Mouse (Mus musculus) heart, adult 8-10 months (tissue): ENCODE data around the gene Ajm1. TPM values are rescaled to one million over a fixed set of nuclear protein-coding genes. Genes with fewer than 3 reads are reported as not detected.

ENCODE experiments used
- DNase-seq: peaks from one replicate; pipeline ENCODE4 v3.0.0; 2022; ENCODE audit warnings: low spot score
- total RNA-seq, 4 experiments: library from RNA; stranded (reverse); gene quantifications; 2 replicates each; pipeline ENCODE4 v1.2.4; 2022

The Ajm1 gene
- total RNA-seq, 4 experiments from 2014 or later: 0.09 to 0.38 (median 0.25) TPM

- DNase-seq: no peak
Measured at GRCm38 (mm10) chr2:25526510-25527302, 54.9 kb downstream of the Ajm1 start.

Other genes starting within 250 kb of the Ajm1 start
- gene Man1b1, start 249.4 kb downstream of the Ajm1 start, total RNA-seq: 10 to 100 TPM; 19.9 to 28.2 (median 22.5) TPM
- gene Dpp7, start 225.4 kb downstream of the Ajm1 start, total RNA-seq: 1 to 10 TPM; 3.8 to 5.2 (median 5.1) TPM
- 10 to 100 TPM in 1 of 4 experiments, 1 to 10 TPM in 3; 8.9 to 10.7 (median 9.5) TPM for gene Uap1l1, start 216.1 kb downstream of the Ajm1 start, total RNA-seq
- not detected for gene Sapcd2, start 209.4 kb downstream of the Ajm1 start, total RNA-seq
- 10 to 100 TPM; 11.6 to 14.4 (median 12.6) TPM for gene Entpd2, start 185.9 kb downstream of the Ajm1 start, total RNA-seq
- gene Npdc1, start 182.4 kb downstream of the Ajm1 start, total RNA-seq: 10 to 100 TPM; 25.3 to 35.8 (median 33.6) TPM
- gene Fut7, start 158.5 kb downstream of the Ajm1 start, total RNA-seq: under 1 TPM in 2 of 4 experiments, not detected in 2; 0.16 to 0.60 TPM
- 10 to 100 TPM; 42.5 to 47.2 (median 45.2) TPM for gene Abca2, start 153.1 kb downstream of the Ajm1 start, total RNA-seq
- 1 to 10 TPM; 1.3 to 3.6 (median 2.3) TPM for gene Clic3, start 124.9 kb downstream of the Ajm1 start, total RNA-seq
- gene Paxx, start 120.7 kb downstream of the Ajm1 start, total RNA-seq: 10 to 100 TPM; 21.4 to 30.7 (median 23.3) TPM
- 1,000 to 10,000 TPM in 1 of 4 experiments, 100 to 1,000 TPM in 3; 350 to 1,004 (median 621) TPM for gene Ptgds, start 111.7 kb downstream of the Ajm1 start, total RNA-seq
- gene Lcn12, start 87.8 kb downstream of the Ajm1 start, total RNA-seq: not detected
- gene Fbxw5, start 81.0 kb downstream of the Ajm1 start, total RNA-seq: 100 to 1,000 TPM in 1 of 4 experiments, 10 to 100 TPM in 3; 79.4 to 105 (median 88.7) TPM
- gene C8g, start 80.0 kb downstream of the Ajm1 start, total RNA-seq: 1 to 10 TPM; 1.7 to 2.6 (median 2.0) TPM
- gene Traf2, start 34.8 kb downstream of the Ajm1 start, total RNA-seq: 10 to 100 TPM; 11.8 to 16.3 (median 13.8) TPM
- gene Edf1, start 23.9 kb downstream of the Ajm1 start, total RNA-seq: 100 to 1,000 TPM; 156 to 257 (median 210) TPM
- 1 to 10 TPM; 1.1 to 2.2 (median 1.5) TPM for gene Mamdc4, start 6.9 kb downstream of the Ajm1 start, total RNA-seq
- 10 to 100 TPM; 58.2 to 72.2 (median 65.4) TPM for gene Phpt1, start 6.5 kb downstream of the Ajm1 start, total RNA-seq
- gene Rabl6, start 26.8 kb upstream of the Ajm1 start, total RNA-seq: 10 to 100 TPM; 67.3 to 75.3 (median 71.3) TPM
- not detected for gene Ccdc183, start 35.9 kb upstream of the Ajm1 start, total RNA-seq
- gene Tmem141, start 40.2 kb upstream of the Ajm1 start, total RNA-seq: 10 to 100 TPM; 32.0 to 42.2 (median 38.6) TPM
- 1 to 10 TPM; 3.4 to 6.0 (median 4.3) TPM for gene Fcna, start 46.3 kb upstream of the Ajm1 start, total RNA-seq
- gene Lcn8, start 71.4 kb upstream of the Ajm1 start, total RNA-seq: 1 to 10 TPM in 2 of 4 experiments, under 1 TPM in 2; 0.50 to 1.3 (median 0.97) TPM
- gene Lcn5, start 76.2 kb upstream of the Ajm1 start, total RNA-seq: not detected
- gene Lcn6, start 95.0 kb upstream of the Ajm1 start, total RNA-seq: not detected
- gene Lcn10, start 101.0 kb upstream of the Ajm1 start, total RNA-seq: not detected
- gene Obp2a, start 118.3 kb upstream of the Ajm1 start, total RNA-seq: under 1 TPM in 1 of 4 experiments, not detected in 3; 0.37 TPM
- gene Bmyc, start 125.0 kb upstream of the Ajm1 start, total RNA-seq: 10 to 100 TPM; 14.2 to 21.0 (median 15.6) TPM
- not detected for gene Obp2b, start 155.3 kb upstream of the Ajm1 start, total RNA-seq
- not detected for gene Lcn3, start 183.8 kb upstream of the Ajm1 start, total RNA-seq
- gene Lcn11, start 195.3 kb upstream of the Ajm1 start, total RNA-seq: not detected
- not detected for gene Gm13539, start 200.5 kb upstream of the Ajm1 start, total RNA-seq
- not detected for gene Glt6d1, start 234.1 kb upstream of the Ajm1 start, total RNA-seq
- gene Lcn9, start 241.4 kb upstream of the Ajm1 start, total RNA-seq: not detected